Mouse (Mus musculus): Measurements from ENCODE around the gene Hsd3b7. TPM values are rescaled to one million over a fixed set of nuclear protein-coding genes. Genes with fewer than 3 reads are reported as not detected.
"Not testable (repeated sequence)": the region's sequence is repeated elsewhere in the genome, so short reads cannot be mapped to it uniquely, and the experiment has no call there.

Hsd3b7 gene
- polyA plus RNA-seq (2012; rRNA removed), result 103 and 120 TPM in 2 replicates

DNA sequence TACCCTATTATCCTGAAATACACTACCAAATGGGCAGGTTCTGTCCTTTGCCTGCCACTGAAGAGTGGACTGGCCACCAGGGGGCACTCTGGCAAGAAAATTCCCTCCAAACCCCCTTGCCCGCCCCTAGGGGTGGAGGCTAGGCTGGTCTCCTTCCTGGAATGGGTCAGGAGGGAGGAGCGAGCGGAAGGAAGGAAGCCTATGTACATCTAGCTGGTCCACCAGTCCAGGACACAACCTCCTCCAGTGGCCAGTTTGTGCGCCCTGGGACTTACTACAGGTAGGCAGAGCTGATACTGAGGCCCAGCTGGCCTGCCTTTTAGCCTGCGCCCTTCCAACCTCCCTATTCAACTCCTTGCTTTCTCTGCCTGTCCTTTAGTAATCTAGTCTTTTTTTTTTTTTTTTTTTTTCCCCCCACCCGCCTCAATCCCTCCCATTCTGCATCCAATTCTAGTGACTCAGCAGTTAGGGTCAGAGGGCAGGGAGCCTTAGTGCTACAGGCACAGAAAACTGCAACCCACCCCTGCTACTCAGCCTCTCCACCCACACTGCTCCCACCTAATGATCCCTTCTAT, at the start of gene Hsd3b7:
Hsd3b7 (plus strand) TSS at position 170 of the 575 bp plus-strand sequence.
- no peak for DNase-seq (ENCODE audit: low read depth)

DNA sequence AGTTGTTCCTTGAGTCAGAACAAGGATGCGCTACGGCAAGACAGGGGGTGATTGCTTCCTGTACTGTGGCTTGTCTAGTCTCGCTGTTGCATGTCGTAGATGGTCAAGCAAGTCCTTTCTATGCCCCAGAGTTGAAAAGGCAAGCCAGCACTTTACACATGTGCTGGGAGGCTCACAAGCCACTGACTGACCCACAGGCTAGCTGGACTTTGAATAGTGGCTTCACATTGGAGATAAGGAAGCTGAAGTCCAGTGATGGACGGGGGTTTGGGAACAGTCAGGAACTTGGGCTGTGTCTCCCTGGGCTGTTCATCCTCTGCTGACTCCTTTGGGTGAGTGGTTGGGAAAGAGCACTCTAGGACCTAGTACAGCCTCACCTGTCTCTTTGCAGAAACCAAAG, 48.8 kb upstream of the Hsd3b7 start:
- no peak for DNase-seq (ENCODE audit: low read depth)

DNA sequence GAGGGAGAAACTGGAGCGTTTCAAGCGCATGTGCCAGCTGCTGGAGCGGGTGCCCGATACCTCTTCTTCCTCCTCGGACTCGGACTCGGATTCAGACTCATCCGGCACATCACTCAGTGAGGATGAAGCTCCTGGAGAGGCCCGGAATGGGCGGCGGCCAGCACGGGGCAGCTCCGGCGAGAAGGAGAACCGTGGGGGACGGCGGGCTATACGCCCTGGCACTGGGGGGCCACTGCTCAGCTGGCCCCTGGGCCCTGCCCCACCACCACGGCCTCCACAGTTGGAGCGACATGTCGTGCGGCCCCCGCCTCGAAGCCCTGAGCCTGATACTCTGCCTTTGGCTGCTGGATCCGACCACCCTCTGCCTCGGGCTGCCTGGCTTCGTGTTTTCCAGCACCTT, 48.3 kb upstream of the Hsd3b7 start:
- DNase-seq (ENCODE audit: low read depth), result no peak

DNA sequence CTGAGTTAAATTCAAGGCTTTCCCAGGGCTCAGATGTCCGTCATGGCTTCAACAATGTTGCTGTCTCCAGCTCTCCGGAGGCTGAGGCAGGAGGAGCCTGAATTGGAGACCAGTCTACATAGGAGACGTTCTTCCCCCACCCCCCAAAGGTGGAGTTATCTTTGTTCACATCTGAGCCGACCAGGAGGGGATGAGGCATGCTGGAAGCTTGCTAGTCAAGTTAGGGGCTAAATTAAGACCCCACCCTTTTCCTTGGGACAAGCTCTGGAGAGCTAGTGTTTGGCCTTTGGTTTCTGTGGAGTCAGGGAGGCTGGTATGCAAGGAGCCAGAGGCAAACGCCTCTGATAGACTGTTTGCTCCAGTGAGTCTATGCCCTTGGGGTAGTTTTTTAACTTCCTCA, 47.2 kb upstream of the Hsd3b7 start:
- DNase-seq (ENCODE audit: low read depth), result no peak

DNA sequence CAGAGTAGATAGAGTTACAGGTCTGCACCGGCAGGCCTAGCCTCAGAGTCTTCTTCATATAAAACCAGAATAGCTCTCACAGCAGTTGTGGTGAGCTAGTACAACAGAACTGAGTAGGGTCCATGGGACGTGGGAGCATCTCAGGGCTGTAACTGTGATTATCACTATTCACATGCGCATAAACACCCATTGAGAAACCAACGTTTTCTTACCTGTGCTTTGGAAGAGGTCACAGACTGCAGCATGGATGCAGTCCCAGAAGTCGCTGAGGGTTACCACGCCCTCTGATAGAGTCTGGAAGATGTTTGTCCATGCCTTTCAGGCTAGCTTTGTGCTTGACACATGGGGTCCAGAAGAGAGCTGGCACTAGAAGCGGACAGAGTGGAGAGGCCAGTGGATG, 46.7 kb upstream of the Hsd3b7 start:
- no peak for DNase-seq (ENCODE audit: low read depth)

DNA sequence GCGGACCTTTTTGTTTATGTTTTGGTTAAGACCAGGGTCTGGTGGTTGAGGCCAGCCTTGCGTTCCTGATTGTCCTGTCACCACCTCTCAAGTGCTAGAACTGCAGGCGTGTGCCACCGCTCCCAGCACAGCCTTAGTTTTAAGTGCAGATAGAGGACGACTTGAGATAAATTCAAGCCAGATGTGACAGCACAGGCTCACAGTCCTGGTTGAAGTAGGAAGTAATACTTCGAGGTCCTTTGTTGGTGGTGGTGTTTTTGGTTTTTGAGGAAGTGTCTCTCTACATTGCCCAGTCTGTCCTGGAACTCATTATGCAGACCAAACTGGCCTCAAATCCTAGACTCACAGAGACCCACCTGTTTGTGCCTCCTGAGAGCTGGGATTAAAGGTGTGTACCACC, 40.7 kb upstream of the Hsd3b7 start:
- no peak for DNase-seq (ENCODE audit: low read depth)

DNA sequence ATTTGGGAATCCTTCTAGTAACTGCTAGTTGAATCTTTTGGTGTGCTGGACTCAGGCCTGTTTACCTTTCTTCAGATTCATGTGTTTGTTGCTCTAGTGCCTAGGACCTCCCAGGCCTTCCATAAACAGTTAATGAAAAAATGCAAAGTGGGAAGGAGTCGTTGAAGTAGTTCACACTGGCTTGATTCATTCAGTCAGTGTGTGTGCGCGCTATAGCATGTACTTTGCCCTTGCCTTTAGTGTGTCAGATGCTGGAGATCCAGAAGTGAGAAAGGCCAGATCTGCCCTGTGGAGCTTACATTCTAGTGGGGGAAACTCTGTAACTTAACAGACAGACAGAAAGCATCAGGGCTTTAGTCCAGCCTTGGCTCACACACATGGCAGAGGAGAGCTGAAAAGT, 39.9 kb upstream of the Hsd3b7 start:
- no peak for DNase-seq (ENCODE audit: low read depth)

DNA sequence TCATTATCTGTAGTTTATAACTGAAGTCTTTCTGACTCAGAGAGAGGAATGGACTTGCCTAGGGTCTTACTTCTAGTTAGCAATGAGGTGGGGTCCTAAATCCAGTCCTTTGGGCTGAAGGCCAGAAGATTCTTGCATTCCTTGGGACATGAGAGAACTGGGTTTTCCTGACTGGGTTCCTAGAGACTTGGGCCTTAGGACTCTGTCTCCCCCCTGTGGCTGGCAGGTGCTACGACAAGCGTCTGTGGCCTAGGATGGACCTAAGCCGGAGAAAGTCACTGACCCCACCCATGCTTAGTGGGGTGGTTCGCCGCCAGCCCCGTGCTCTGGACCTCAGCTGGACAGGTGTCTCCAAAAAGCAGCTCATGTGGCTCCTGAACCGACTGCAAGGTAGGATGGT, 39.4 kb upstream of the Hsd3b7 start:
- no peak for DNase-seq (ENCODE audit: low read depth)

DNA sequence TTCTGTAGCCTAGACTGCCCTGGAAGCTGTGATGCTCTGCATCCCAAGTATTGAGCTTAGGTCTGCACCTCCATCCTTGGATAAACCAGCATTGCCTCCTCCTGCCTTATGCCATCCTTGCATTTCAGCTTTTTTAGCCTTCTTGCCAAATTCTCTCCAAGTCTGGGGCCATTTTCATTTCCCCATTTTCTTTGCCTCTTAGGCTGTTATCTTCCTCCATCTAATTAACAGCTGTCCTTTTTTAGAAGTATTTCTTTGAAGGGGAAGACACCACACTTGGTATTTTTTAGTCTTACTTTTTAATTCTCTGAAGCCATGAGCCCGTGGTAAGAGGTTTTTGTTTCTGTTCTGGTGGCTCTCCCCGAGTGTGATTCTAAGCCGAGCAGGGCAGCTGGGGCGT, 36.8 kb upstream of the Hsd3b7 start:
- DNase-seq (ENCODE audit: low read depth), result no peak

DNA sequence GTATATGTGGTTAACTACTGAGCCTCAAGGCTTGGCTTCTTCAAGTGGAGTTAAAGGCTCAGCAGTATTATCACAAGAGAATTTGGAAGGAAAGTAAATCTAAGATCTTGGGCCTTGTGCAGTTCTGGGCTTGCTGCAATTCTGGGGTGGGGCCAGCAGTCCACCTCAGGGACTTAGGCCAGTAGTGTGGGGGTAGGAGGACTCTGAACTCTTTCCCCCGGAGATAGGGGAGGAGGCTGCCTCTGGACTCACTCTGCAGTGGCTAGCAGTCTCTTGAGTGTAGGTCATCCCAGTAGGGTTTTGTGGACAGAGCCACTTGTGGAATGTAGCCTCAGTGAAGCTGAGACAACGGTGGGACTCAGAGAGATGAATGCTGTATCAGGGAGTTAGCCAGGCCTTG, 34.6 kb upstream of the Hsd3b7 start:
- no peak for DNase-seq (ENCODE audit: low read depth)

DNA sequence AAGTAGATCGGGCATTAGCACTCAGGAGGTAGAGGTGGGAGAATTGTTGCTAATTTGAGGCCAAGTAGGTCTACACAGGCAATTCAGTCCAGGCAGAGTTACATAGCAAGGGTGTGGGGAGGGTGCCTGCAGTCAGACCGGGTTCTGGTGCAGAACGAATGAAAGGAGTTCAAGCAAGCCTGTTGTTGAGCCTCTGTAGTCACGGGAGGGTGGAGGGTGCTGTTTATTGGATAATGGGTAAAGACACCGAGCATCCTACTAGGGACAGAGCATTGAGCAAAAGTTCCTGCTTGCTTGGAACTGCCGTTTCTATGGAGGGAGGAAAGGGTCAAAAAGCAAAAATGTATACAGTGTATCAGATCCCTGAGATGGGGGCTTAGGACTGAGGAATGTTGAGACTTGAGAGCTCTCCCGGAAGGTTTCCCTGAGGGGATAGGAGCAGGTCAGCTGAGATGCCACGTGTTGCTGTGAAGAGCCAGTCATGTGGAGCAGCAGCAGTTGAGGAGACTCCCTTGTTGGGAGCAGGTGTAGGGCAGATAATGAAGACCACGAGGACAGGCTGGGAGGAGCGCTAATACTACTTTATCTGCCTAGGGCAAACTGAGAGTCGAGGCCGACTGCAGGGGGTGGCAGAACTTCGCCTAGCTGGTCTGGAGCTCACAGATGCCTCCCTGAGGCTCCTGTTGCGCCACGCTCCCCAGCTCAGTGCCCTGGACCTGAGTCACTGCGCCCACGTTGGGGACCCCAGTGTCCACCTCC, 33.4 kb upstream of the Hsd3b7 start:
- no peak for DNase-seq (ENCODE audit: low read depth)

DNA sequence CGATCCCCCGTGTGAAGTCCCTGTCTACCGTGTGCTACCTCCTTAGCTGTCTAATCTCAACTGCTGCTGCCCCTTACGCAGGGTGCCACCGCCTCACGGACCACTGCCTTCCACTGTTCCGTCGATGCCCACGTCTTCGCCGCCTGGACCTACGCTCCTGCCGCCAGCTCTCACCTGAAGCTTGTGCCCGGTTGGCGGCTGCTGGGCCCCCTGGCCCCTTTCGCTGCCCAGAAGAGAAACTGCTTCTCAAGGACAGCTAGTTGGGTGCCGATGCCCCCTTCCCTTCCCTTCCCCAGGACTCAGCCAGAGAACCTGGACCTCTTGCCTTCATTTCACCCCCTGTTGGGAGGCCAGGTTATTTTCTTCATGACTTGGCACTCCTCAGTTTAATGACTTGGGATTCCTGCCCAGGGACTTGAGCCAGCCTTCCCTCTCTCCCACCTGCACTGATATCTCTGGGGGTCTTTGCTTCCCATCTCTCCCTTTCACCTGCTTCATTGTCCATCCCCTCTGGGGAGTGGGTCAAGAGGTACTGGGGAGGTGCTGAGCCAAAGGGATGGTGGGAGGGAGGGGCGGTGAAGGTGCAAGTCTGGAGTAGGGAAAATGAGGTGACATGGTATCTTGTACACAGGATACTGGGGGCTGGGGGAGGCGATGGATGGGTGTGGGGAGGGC, 32.6 kb upstream of the Hsd3b7 start:
- DNase-seq (ENCODE audit: low read depth), result no peak

DNA sequence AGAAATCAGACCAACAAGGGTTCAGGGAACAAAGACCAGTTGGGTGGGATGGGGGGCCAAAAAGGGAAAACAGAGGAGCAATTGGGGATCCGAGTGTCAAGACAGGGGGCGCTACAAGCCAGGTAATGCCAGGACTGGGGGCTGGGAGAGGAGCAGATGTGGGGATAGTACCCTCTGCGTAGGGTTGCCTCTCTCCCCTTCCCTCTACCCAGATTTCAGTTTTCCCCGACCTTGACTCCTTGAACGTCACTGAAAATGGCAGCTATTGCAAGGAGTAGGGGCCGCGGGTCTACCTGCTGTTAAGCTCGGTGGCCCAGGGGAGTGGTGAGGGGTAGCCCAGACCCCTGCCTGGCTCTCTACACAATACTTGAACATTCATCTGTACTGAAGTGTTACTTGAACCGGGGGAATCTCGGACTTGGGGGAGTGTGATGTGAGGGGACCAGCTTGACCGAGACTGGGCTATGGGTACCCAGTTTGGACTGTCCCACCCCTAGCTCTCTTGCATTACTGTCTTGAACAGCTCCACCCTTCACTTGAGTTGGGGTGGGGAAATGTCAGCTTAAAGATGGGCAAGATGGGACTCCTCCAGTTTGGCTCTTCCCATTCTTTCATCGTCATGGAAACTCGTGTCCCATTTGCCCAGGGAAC, 31.9 kb upstream of the Hsd3b7 start:
- no peak for DNase-seq (ENCODE audit: low read depth)

DNA sequence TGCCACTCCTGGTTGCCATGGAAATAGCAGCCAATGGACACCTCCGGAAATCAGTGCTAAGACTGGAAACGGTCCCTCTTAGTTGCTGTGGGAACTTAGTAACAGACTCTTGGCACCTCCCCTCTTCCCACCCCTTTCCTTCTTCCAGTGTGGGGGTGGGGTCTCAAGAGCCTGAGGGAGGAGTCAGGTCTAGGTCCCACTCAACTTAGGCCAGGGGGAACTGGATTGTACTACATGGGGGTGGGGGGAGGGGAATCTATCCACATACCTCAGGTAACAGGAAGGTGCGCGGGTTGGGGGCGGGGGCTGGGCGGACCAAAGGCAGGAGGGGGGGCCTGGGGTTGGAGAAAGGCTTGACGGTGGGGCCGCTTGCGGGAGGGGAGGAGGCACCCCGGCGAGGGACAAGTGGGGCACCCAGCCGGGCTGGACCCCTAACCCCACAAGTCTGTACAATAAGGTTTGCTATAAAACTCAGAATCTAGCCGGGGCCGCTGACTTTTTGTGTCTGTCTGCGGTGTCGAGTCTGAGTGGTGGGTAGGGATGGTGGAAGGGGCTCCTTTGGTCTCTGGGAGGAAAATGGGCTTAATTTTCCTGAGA, 31.3 kb upstream of the Hsd3b7 start:
- DNase-seq (ENCODE audit: low read depth), result no peak

DNA sequence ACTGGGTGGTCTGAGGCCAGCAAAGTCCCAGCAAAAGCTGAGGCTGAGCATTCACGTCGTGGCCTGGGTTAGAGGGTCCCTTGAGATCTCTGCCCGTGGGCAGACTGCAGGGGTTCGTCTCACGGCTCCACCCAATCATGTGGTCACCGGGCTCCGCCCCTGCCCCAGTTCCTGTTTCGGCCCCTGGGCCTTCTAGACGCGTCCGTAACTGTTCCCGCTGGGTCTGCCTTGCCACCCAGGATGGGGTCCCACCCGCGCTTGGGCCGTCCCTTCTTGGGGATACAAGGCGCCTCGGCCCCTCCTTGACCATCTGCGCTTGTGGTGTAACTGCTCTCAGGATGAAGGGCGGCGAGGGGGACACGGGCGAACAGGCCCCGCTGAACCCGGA, 30.8 kb upstream of the Hsd3b7 start, which contains the start of gene Orai3:
Orai3 (plus strand) TSS at position 165 of the 388 bp plus-strand sequence.
- DNase-seq (ENCODE audit: low read depth), result no peak

DNA sequence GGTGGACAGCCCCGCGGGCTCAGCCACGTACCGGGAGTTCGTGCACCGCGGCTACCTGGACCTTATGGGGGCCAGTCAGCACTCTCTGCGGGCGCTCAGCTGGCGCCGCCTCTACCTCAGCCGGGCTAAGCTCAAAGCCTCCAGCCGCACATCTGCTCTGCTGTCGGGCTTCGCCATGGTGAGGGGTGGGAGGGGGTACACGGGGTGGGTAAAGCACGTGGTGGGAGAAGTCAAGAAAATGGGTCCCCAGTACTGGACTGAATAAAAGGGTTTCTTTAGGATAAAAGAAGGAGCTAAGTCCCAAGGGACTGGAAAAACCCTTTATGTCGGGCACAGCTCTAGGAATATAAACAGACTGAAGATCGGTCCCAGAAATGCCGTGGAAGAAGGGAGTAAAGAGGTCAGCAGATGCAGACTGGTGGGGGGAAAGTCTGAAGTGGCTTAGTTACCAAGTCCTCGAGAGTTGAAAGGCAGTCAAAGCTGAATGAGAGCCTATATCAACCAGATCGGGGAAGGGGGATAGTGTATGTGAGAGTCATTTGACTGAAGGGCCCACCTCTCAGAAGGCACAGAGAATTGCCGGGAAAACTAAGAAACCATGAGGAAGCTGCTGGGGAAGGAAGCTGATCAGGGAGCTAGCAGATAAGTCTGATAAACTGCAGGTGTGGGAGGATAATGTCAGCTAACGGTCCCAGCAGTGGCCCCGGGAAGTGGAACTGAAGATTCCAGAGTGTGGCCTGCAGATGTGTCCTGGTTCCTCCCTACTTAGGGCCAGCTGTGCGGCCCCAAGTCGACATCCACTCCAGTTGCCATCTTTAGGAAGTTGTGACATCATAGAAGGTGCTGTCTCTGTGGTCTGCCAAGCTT, 30.1 kb upstream of the Hsd3b7 start:
- DNase-seq (ENCODE audit: low read depth), result no peak

DNA sequence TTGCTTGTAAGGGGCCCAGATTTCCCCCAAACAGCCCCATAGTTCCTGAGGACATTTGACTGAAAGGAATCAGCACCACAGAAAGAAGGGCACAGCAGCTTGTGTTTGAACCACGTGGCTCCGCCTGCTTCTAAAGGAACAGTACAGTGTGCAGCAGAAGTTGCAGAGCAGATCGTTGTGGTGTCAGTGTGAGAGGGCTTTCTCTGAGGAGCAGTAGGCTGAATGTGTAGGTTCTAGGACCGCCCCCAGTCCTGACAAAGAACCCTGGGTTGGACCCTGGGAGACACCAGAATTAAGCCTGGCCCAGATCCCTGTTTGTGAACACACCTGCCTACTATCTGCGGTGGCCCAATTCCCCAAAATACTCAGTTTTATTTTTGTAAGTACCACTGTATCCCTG, 29.1 kb upstream of the Hsd3b7 start:
- DNase-seq (ENCODE audit: low read depth), result no peak

DNA sequence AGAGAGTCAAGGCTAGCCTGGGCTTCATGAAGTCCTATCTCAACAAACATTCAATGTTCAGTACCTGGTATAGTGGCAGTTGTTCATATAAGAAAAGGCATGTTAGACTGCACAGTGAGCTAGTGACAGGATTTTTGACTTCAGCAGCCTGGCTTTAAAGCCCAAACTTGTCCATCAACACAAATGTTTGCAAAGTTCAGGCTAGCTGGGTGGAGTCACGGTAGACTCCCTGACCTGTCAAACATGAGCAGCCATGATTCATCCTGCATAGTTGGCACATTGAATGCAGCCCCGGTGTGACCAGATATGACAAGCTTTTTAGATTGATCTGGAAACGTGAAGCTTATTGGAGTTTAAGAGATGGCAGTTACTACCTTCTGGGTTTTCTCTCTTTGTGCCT, 28.3 kb upstream of the Hsd3b7 start:
- DNase-seq (ENCODE audit: low read depth), result no peak

DNA sequence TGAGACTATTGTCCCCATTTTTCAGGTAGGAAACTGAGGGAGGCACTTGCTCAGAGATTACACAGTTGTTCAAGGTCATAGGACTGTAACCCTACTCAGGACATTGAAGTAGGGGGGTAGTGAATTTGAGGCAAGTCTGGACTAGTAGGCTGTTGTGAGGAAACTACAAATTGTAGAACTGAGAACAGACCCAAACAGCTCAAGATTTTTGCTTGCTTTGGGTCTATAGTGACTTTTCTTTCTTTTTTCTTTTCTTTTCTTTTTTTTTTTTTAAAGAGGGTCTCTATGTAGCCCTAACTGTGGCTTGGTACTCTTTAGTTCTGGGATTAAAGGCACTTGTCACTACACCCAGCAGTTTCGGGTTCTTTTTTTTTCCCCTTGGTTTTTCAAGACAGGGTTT, 27.8 kb upstream of the Hsd3b7 start:
- DNase-seq (ENCODE audit: low read depth), result no peak

DNA sequence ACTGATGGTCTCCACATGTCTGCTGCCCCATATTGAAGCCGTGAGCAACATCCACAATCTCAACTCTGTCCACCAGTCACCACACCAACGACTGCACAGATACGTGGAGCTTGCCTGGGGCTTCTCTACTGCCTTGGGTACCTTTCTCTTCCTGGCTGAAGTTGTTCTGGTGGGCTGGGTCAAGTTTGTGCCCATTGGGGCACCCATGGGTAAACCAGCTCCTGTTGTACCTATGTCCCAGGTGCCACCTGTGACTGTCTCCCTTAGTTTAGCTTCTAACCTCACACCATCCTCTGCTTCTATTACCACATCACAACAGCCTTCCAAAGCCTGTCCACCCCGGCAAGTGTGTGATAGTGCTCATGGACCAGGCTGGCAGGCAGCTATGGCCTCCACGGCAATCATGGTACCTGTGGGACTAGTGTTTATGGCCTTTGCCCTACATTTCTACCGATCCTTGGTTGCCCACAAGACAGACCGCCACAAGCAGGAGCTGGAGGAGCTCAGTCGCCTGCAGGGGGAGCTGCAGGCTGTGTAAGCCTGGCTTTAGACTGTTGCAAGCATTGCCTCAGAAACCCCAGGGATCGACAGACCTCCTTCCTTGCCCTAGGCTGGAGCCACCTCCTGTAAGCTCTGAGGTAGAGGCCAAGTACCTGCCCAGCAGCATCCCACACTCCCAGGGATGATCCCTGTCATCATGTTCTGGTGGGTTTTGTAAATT, 26.6 kb upstream of the Hsd3b7 start:
- DNase-seq (ENCODE audit: low read depth), result no peak

DNA sequence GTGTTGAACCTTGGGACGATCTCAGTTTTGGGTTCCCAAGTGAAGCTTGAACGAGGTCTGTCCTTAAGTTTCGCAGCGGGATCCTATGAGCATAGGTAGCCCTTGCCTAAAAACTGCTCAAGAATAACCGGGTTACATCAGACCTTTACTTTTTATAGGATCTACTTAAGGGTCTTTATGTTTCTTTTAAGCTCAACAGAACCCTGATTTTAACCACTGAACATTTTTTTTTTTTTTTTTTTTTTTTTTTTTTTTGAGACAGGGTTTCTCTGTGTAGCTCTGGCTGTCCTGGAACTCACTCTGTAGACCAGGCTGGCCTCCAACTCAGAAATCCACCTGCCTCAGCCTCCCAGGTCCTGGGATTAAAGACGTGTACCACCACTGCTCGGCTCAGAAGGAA, 24.6 kb upstream of the Hsd3b7 start:
- DNase-seq (ENCODE audit: low read depth), result not testable (repeated sequence)
